Mouse (Mus musculus): Measurements from ENCODE around the gene Ceacam15. TPM values are rescaled to one million over a fixed set of nuclear protein-coding genes. Genes with fewer than 3 reads are reported as not detected.

Ceacam15 gene
- total RNA-seq, 2 experiments from 2014 or later, result not detected

GRCm38 (mm10) chr7:16631025-16631424 lies 44.5 kb downstream of the Ceacam15 start:
- no peak for DNase-seq (ENCODE audit: low spot score in 2 of 2)

GRCm38 (mm10) chr7:16629598-16630296 lies 45.8 kb downstream of the Ceacam15 start:
- DNase-seq (ENCODE audit: low spot score in 2 of 2), result no peak

GRCm38 (mm10) chr7:16628096-16628771 lies 47.3 kb downstream of the Ceacam15 start:
- peak; percentile 33 to 60 for DNase-seq (ENCODE audit: low spot score in 2 of 2)

GRCm38 (mm10) chr7:16623687-16624086 lies 51.8 kb downstream of the Ceacam15 start:
- no peak for DNase-seq (ENCODE audit: low spot score in 2 of 2)

GRCm38 (mm10) chr7:16623131-16623530 lies 52.4 kb downstream of the Ceacam15 start:
- no peak for DNase-seq (ENCODE audit: low spot score in 2 of 2)

Other genes starting within 250 kb of the Ceacam15 start
- 10 to 100 TPM; 21.1 to 27.2 TPM for gene Tmem160, start 222.9 kb downstream of the Ceacam15 start, total RNA-seq (2021)
- gene Npas1, start 198.0 kb downstream of the Ceacam15 start, total RNA-seq (2021), result not detected
- gene Arhgap35, start 60.7 kb downstream of the Ceacam15 start, total RNA-seq (2021), result 10 to 100 TPM; 50.1 to 54.6 TPM
- gene Ceacam9, start 46.2 kb upstream of the Ceacam15 start, total RNA-seq (2021), result not detected
- gene Ap2s1, start 62.7 kb upstream of the Ceacam15 start, total RNA-seq (2021), result 100 to 1,000 TPM in 1 of 2 experiments, 10 to 100 TPM in 1; 86.6 to 106 TPM
- gene Slc1a5, start 105.6 kb upstream of the Ceacam15 start, total RNA-seq (2021), result 10 to 100 TPM; 51.8 to 55.1 TPM
- 10 to 100 TPM; 66.6 to 78.7 TPM for gene Strn4, start 140.2 kb upstream of the Ceacam15 start, total RNA-seq (2021)
- 10 to 100 TPM; 22.7 to 22.9 TPM for gene Fkrp, start 141.0 kb upstream of the Ceacam15 start, total RNA-seq (2021)
- 10 to 100 TPM; 16.8 to 17.4 TPM for gene Prkd2, start 167.2 kb upstream of the Ceacam15 start, total RNA-seq (2021)
- 10 to 100 TPM; 17.8 to 19.0 TPM for gene Dact3, start 199.6 kb upstream of the Ceacam15 start, total RNA-seq (2021)
- gene Gng8, start 216.1 kb upstream of the Ceacam15 start, total RNA-seq (2021), result 1 to 10 TPM; 2.6 TPM
- 1 to 10 TPM; 2.6 to 3.3 TPM for gene Ptgir, start 230.8 kb upstream of the Ceacam15 start, total RNA-seq (2021)
- gene Calm3, start 248.4 kb upstream of the Ceacam15 start, total RNA-seq (2021), result 100 to 1,000 TPM; 189 to 234 TPM